Comparison of ENCODE assay signal across 8 mouse cellular contexts in genomic region chr14:29967611-29968010, GRCm38 (mm10). TPM values are rescaled to one million over a fixed set of nuclear protein-coding genes. Genes with fewer than 3 reads are reported as not detected.
A peak's percentile ranks its signal among the peaks of the same experiment; 100 is the strongest.
DNase-seq lines count a peak whose midpoint lies in the region; ATAC-seq lines count a peak whose summit lies in the region.

No protein-coding gene starts in this region.

- ATAC-seq in neural tube, embryonic 11.5 days (ENCODE audit: insufficient read depth, low FRiP score, low TSS enrichment), result peak; percentile 18
- ATAC-seq in erythroblast, adult 5-6 weeks (replicated peaks; ENCODE audit: low FRiP score, poor library complexity, severe bottlenecking), result peak; percentile 9; the same call in 1 of the 2 replicates
- no peak for ATAC-seq in limb, embryonic 15.5 days (ENCODE audit: insufficient number of reproducible peaks, low FRiP score, low TSS enrichment, low read depth)
- ATAC-seq in stomach, embryonic 16.5 days (ENCODE audit: insufficient read depth, low FRiP score), result no peak
- ATAC-seq in CD4-positive, CD25-positive, alpha-beta regulatory T cell, adult 4 months, result no peak

- peaks cover 11% of the 10 kb centered on the region for H3K4me1 ChIP-seq in neural tube, embryonic 11.5 days (ENCODE audit: control insufficient read depth, insufficient read depth, low read length)
- peaks cover 13% of the 10 kb centered on the region for H3K4me1 ChIP-seq in limb, embryonic 15.5 days
- H3K4me1 ChIP-seq in stomach, embryonic 16.5 days (ENCODE audit: control insufficient read depth, insufficient read depth, low read length), result peaks cover 9% of the 10 kb centered on the region

- no peaks in the 10 kb centered on the region for H3K27me3 ChIP-seq in neural tube, embryonic 11.5 days (ENCODE audit: control insufficient read depth, insufficient read depth, low read length)
- H3K27me3 ChIP-seq in limb, embryonic 15.5 days, result no peaks in the 10 kb centered on the region
- no peaks in the 10 kb centered on the region for H3K27me3 ChIP-seq in stomach, embryonic 16.5 days (ENCODE audit: control insufficient read depth, insufficient read depth, low read length)

- peaks cover 3% of the 10 kb centered on the region for H3K36me3 ChIP-seq in neural tube, embryonic 11.5 days (ENCODE audit: control insufficient read depth, insufficient read depth, low read length)
- H3K36me3 ChIP-seq in limb, embryonic 15.5 days, result peaks cover 25% of the 10 kb centered on the region
- H3K36me3 ChIP-seq in stomach, embryonic 16.5 days (ENCODE audit: control insufficient read depth, insufficient read depth, low read length), result 0 out of 2 replicates have a peak, but pooled peaks cover 4% of the 10 kb centered on the region

- peak overlapping the region; percentile 58 for H3K4me2 ChIP-seq in neural tube, embryonic 11.5 days (ENCODE audit: low read depth)
- H3K4me2 ChIP-seq in limb, embryonic 15.5 days, result peak overlapping the region; percentile 72
- H3K4me2 ChIP-seq in stomach, embryonic 16.5 days (ENCODE audit: low read depth, low read length), result peak overlapping the region; percentile 72

- peak overlapping the region; percentile 51 for H3K9ac ChIP-seq in neural tube, embryonic 11.5 days (ENCODE audit: low read length)
- H3K9ac ChIP-seq in limb, embryonic 15.5 days, result peak overlapping the region; percentile 35
- peak overlapping the region; percentile 66 for H3K9ac ChIP-seq in stomach, embryonic 16.5 days (ENCODE audit: low read length)

- DNase-seq in neural tube, embryonic 11.5 days (ENCODE audit: low spot score), result no peak
- no peak for DNase-seq in neural tube, embryonic 10.5 days (ENCODE audit: extremely low spot score, low spot score)
- DNase-seq in spleen, postnatal 36 days (ENCODE audit: low spot score in 2 of 2), result no peak
- DNase-seq in cerebellum, adult 11 months, result no peak

- no peak overlapping the region for H3K27ac ChIP-seq in neural tube, embryonic 11.5 days (ENCODE audit: low read depth, low read length)
- peak overlapping the region; percentile 87 for H3K27ac ChIP-seq in limb, embryonic 15.5 days
- H3K27ac ChIP-seq in stomach, embryonic 16.5 days (ENCODE audit: low read length), result peak overlapping the region; percentile 58; the same call in 1 of the 2 replicates

- H3K4me3 ChIP-seq in neural tube, embryonic 11.5 days (ENCODE audit: low read depth, low read length), result peak overlapping the region; percentile 87
- peak overlapping the region; percentile 87 for H3K4me3 ChIP-seq in limb, embryonic 15.5 days
- H3K4me3 ChIP-seq in stomach, embryonic 16.5 days (replicated peaks; ENCODE audit: low read length), result peak overlapping the region; percentile 92

- H3K9me3 ChIP-seq in neural tube, embryonic 11.5 days (ENCODE audit: control insufficient read depth, low read length), result no peaks in the 10 kb centered on the region
- no peaks in the 10 kb centered on the region for H3K9me3 ChIP-seq in limb, embryonic 15.5 days
- no peaks in the 10 kb centered on the region for H3K9me3 ChIP-seq in stomach, embryonic 16.5 days (replicated peaks; ENCODE audit: control insufficient read depth, low read length)

- WGBS in neural tube, embryonic 11.5 days, result 68% methylated on average over 7 of the region's 7 CpGs
- WGBS in limb, embryonic 15.5 days, result 65% methylated on average over 7 of the region's 7 CpGs
- WGBS in stomach, embryonic 16.5 days, result 59% methylated on average over 7 of the region's 7 CpGs

RNA-seq across cellular contexts. Expression of gene Selenok, which starts 0.5 kb away (rescaled TPM):
- 290 and 295 TPM in 2 replicates for polyA plus RNA-seq in neural tube, embryonic 11.5 days (2014; fragmentation: Nextera tagmentation; extraction: Ambion mirVana)
- total RNA-seq in erythroblast, adult 5-6 weeks (2015; ENCODE audit: low replicate concordance), result 35.7 and 87.2 TPM in 2 replicates
- 139 and 189 TPM in 2 replicates for total RNA-seq in erythroblast, adult 5-6 weeks (2017; ENCODE audit: low replicate concordance)
- polyA plus RNA-seq in limb, embryonic 15.5 days (2015; fragmentation: Nextera tagmentation; extraction: Ambion mirVana), result 333 TPM in 2 replicates
- polyA plus RNA-seq in stomach, embryonic 16.5 days (2015; fragmentation: Nextera tagmentation; extraction: Ambion mirVana), result 292 and 297 TPM in 2 replicates
- 100 to 1,000 TPM; 332 to 374 TPM for polyA plus RNA-seq in CD4-positive, CD25-positive, alpha-beta regulatory T cell, adult 4 months (2017; shearing (Covaris generic))

RNA-seq across cellular contexts. Expression of gene Actr8, which starts 10.5 kb away (rescaled TPM):
- polyA plus RNA-seq in neural tube, embryonic 11.5 days (2014; fragmentation: Nextera tagmentation; extraction: Ambion mirVana), result 81.3 and 82.8 TPM in 2 replicates
- 11.1 and 22.8 TPM in 2 replicates for total RNA-seq in erythroblast, adult 5-6 weeks (2015; ENCODE audit: low replicate concordance)
- 21.0 and 23.9 TPM in 2 replicates for total RNA-seq in erythroblast, adult 5-6 weeks (2017; ENCODE audit: low replicate concordance)
- polyA plus RNA-seq in limb, embryonic 15.5 days (2015; fragmentation: Nextera tagmentation; extraction: Ambion mirVana), result 54.1 and 62.4 TPM in 2 replicates
- 56.0 and 63.2 TPM in 2 replicates for polyA plus RNA-seq in stomach, embryonic 16.5 days (2015; fragmentation: Nextera tagmentation; extraction: Ambion mirVana)
- polyA plus RNA-seq in CD4-positive, CD25-positive, alpha-beta regulatory T cell, adult 4 months (2017; shearing (Covaris generic)), result 10 to 100 TPM; 41.7 to 53.9 TPM

RNA-seq across cellular contexts. Expression of gene Il17rb, which starts 41.1 kb away (rescaled TPM):
- polyA plus RNA-seq in neural tube, embryonic 11.5 days (2014; fragmentation: Nextera tagmentation; extraction: Ambion mirVana), result 0.85 and 1.7 TPM in 2 replicates
- 0.38 and 1.7 TPM in 2 replicates for total RNA-seq in erythroblast, adult 5-6 weeks (2015; ENCODE audit: low replicate concordance)
- 1.1 TPM in 1 of 2 replicates, not detected in the other for total RNA-seq in erythroblast, adult 5-6 weeks (2017; ENCODE audit: low replicate concordance)
- polyA plus RNA-seq in limb, embryonic 15.5 days (2015; fragmentation: Nextera tagmentation; extraction: Ambion mirVana), result 0.93 and 1.4 TPM in 2 replicates
- 1.8 and 2.0 TPM in 2 replicates for polyA plus RNA-seq in stomach, embryonic 16.5 days (2015; fragmentation: Nextera tagmentation; extraction: Ambion mirVana)
- 1 to 10 TPM; 3.1 to 4.5 TPM for polyA plus RNA-seq in CD4-positive, CD25-positive, alpha-beta regulatory T cell, adult 4 months (2017; shearing (Covaris generic))

RNA-seq across cellular contexts. Expression of gene Chdh, which starts 41.2 kb away (rescaled TPM):
- polyA plus RNA-seq in neural tube, embryonic 11.5 days (2014; fragmentation: Nextera tagmentation; extraction: Ambion mirVana), result not detected in 2 replicates
- 5.4 and 6.7 TPM in 2 replicates for total RNA-seq in erythroblast, adult 5-6 weeks (2015; ENCODE audit: low replicate concordance)
- 4.5 and 6.0 TPM in 2 replicates for total RNA-seq in erythroblast, adult 5-6 weeks (2017; ENCODE audit: low replicate concordance)
- polyA plus RNA-seq in limb, embryonic 15.5 days (2015; fragmentation: Nextera tagmentation; extraction: Ambion mirVana), result 0.81 and 0.84 TPM in 2 replicates
- 1.2 and 1.4 TPM in 2 replicates for polyA plus RNA-seq in stomach, embryonic 16.5 days (2015; fragmentation: Nextera tagmentation; extraction: Ambion mirVana)
- 1 to 10 TPM in 1 of 2 experiments, under 1 TPM in 1; 0.52 to 1.5 TPM for polyA plus RNA-seq in CD4-positive, CD25-positive, alpha-beta regulatory T cell, adult 4 months (2017; shearing (Covaris generic))

Comparison
In these comparisons a context has a peak if more than half of its experiments do, and no peak if none do; other contexts are left out.
1. ATAC-seq: peak in neural tube, embryonic 11.5 days (single experiment) and erythroblast, adult 5-6 weeks (single experiment); none in limb, embryonic 15.5 days (single experiment), stomach, embryonic 16.5 days (single experiment) and CD4-positive, CD25-positive, alpha-beta regulatory T cell, adult 4 months (single experiment).
2. Peak in every context shown above with its lines, with median percentiles within 50 percentile points of each other: H3K4me2 ChIP-seq, H3K4me3 ChIP-seq and H3K9ac ChIP-seq.